Mouse (Mus musculus): Measurements from ENCODE around the gene Tmem9b. TPM values are rescaled to one million over a fixed set of nuclear protein-coding genes. Genes with fewer than 3 reads are reported as not detected.
A peak's percentile ranks its signal among the peaks of the same experiment; 100 is the strongest.

Gene Tmem9b
- polyA plus RNA-seq, 1 experiment from 2014 or later: 136 TPM

DNA sequence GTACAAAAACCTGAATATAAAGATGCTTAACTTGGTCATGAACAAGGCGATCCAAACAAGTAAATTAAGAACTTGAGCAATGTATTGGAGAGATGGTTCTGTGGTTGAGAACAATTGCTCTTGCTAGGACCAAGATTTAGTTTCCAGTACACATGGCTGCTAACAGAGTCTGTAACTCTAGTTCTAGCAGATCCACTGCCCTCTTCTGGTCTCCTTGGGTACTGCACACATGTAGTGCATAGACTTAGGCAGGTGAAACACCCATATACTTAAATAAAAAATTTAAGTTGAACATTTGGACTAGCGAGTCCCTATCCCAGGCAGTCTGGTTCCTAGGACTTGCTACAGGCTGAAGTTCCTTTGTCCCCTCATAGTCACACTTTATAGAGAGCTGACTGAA lies 30.1 kb downstream of the Tmem9b start:
- no peak overlapping the region for H3K27ac ChIP-seq (ENCODE audit: low read length)
- H3K36me3 ChIP-seq (ENCODE audit: control insufficient read depth, insufficient read depth, low read length): no peaks in the 10 kb centered on the region
- H3K27me3 ChIP-seq (ENCODE audit: control insufficient read depth, insufficient read depth, low read depth, low read length): no peaks in the 10 kb centered on the region
- H3K4me2 ChIP-seq (ENCODE audit: low read length): no peak overlapping the region
- no peaks in the 10 kb centered on the region for H3K4me1 ChIP-seq (ENCODE audit: control insufficient read depth, insufficient read depth, low read length)
- H3K4me3 ChIP-seq (ENCODE audit: low read depth, low read length): no peak overlapping the region
- no peaks in the 10 kb centered on the region for H3K9me3 ChIP-seq (replicated peaks; ENCODE audit: control insufficient read depth, low read length, poor library complexity, severe bottlenecking)
- H3K9ac ChIP-seq (ENCODE audit: low read depth, low read length): no peak overlapping the region
- 95% methylated on average over 2 of the region's 2 CpGs for WGBS
- no peak for ATAC-seq

- ATAC-seq: no peak
- no peak overlapping the region for H3K4me2 ChIP-seq (ENCODE audit: low read length)
- H3K27me3 ChIP-seq (ENCODE audit: control insufficient read depth, insufficient read depth, low read depth, low read length): no peaks in the 10 kb centered on the region
- no peaks in the 10 kb centered on the region for H3K36me3 ChIP-seq (ENCODE audit: control insufficient read depth, insufficient read depth, low read length)
- H3K9ac ChIP-seq (ENCODE audit: low read depth, low read length): no peak overlapping the region
- no peak overlapping the region for H3K4me3 ChIP-seq (ENCODE audit: low read depth, low read length)
- H3K4me1 ChIP-seq (ENCODE audit: control insufficient read depth, insufficient read depth, low read length): no peaks in the 10 kb centered on the region
- 68% methylated on average over 9 of the region's 9 CpGs for WGBS
- H3K27ac ChIP-seq (ENCODE audit: low read length): no peak overlapping the region
- no peaks in the 10 kb centered on the region for H3K9me3 ChIP-seq (replicated peaks; ENCODE audit: control insufficient read depth, low read length, poor library complexity, severe bottlenecking)
Measured at GRCm38 (mm10) chr7:109719286-109719685, 33.4 kb downstream of the Tmem9b start.

GRCm38 (mm10) chr7:109713434-109713982 lies 39.2 kb downstream of the Tmem9b start:
- no peak for ATAC-seq
- H3K4me1 ChIP-seq (ENCODE audit: control insufficient read depth, insufficient read depth, low read length): no peaks in the 10 kb centered on the region
- no peaks in the 10 kb centered on the region for H3K9me3 ChIP-seq (replicated peaks; ENCODE audit: control insufficient read depth, low read length, poor library complexity, severe bottlenecking)
- no peaks in the 10 kb centered on the region for H3K27me3 ChIP-seq (ENCODE audit: control insufficient read depth, insufficient read depth, low read depth, low read length)
- no peak overlapping the region for H3K4me3 ChIP-seq (ENCODE audit: low read depth, low read length)
- no peak overlapping the region for H3K27ac ChIP-seq (ENCODE audit: low read length)
- H3K4me2 ChIP-seq (ENCODE audit: low read length): no peak overlapping the region
- no peak overlapping the region for H3K9ac ChIP-seq (ENCODE audit: low read depth, low read length)
- WGBS: 95% methylated on average over 2 of the region's 2 CpGs
- H3K36me3 ChIP-seq (ENCODE audit: control insufficient read depth, insufficient read depth, low read length): peaks cover 3% of the 10 kb centered on the region; the same call in 1 of the 2 replicates

GRCm38 (mm10) chr7:109712198-109712597 lies 40.5 kb downstream of the Tmem9b start:
- no peaks in the 10 kb centered on the region for H3K9me3 ChIP-seq (replicated peaks; ENCODE audit: control insufficient read depth, low read length, poor library complexity, severe bottlenecking)
- H3K9ac ChIP-seq (ENCODE audit: low read depth, low read length): no peak overlapping the region
- H3K27me3 ChIP-seq (ENCODE audit: control insufficient read depth, insufficient read depth, low read depth, low read length): no peaks in the 10 kb centered on the region
- no peak overlapping the region for H3K27ac ChIP-seq (ENCODE audit: low read length)
- no peak overlapping the region for H3K4me2 ChIP-seq (ENCODE audit: low read length)
- WGBS: 93% methylated on average over 7 of the region's 7 CpGs
- no peak overlapping the region for H3K4me3 ChIP-seq (ENCODE audit: low read depth, low read length)
- no peak for ATAC-seq
- no peaks in the 10 kb centered on the region for H3K4me1 ChIP-seq (ENCODE audit: control insufficient read depth, insufficient read depth, low read length)
- peaks cover 3% of the 10 kb centered on the region; the same call in 1 of the 2 replicates for H3K36me3 ChIP-seq (ENCODE audit: control insufficient read depth, insufficient read depth, low read length)

GRCm38 (mm10) chr7:109710069-109710468 lies 42.6 kb downstream of the Tmem9b start:
- 88% methylated on average over 1 of the region's 1 CpGs for WGBS
- Histone ChIP-seq H3K27ac (ENCODE audit: low read length) (no peak overlapping the region), H3K4me3 (ENCODE audit: low read depth, low read length) (no peak overlapping the region), H3K9ac (ENCODE audit: low read depth, low read length) (no peak overlapping the region), H3K36me3 (ENCODE audit: control insufficient read depth, insufficient read depth, low read length) (peaks cover 3% of the 10 kb centered on the region; the same call in 1 of the 2 replicates), H3K27me3 (ENCODE audit: control insufficient read depth, insufficient read depth, low read depth, low read length) (no peaks in the 10 kb centered on the region), H3K4me2 (ENCODE audit: low read length) (no peak overlapping the region), H3K9me3 (replicated peaks; ENCODE audit: control insufficient read depth, low read length, poor library complexity, severe bottlenecking) (no peaks in the 10 kb centered on the region), H3K4me1 (ENCODE audit: control insufficient read depth, insufficient read depth, low read length) (no peaks in the 10 kb centered on the region)
- ATAC-seq: no peak

- Histone ChIP-seq H3K9me3 (replicated peaks; ENCODE audit: control insufficient read depth, low read length, poor library complexity, severe bottlenecking) (no peaks in the 10 kb centered on the region), H3K9ac (ENCODE audit: low read depth, low read length) (no peak overlapping the region), H3K4me1 (ENCODE audit: control insufficient read depth, insufficient read depth, low read length) (0 out of 2 replicates have a peak, but pooled peaks cover 2% of the 10 kb centered on the region), H3K4me3 (ENCODE audit: low read depth, low read length) (no peak overlapping the region), H3K4me2 (ENCODE audit: low read length) (no peak overlapping the region), H3K27ac (ENCODE audit: low read length) (no peak overlapping the region), H3K27me3 (ENCODE audit: control insufficient read depth, insufficient read depth, low read depth, low read length) (no peaks in the 10 kb centered on the region), H3K36me3 (ENCODE audit: control insufficient read depth, insufficient read depth, low read length) (peaks cover 3% of the 10 kb centered on the region; the same call in 1 of the 2 replicates)
- WGBS: 77% methylated on average over 3 of the region's 3 CpGs
- no peak for ATAC-seq
Measured at GRCm38 (mm10) chr7:109708961-109709382, 43.7 kb downstream of the Tmem9b start.

- peaks cover 3% of the 10 kb centered on the region; the same call in 1 of the 2 replicates for H3K36me3 ChIP-seq (ENCODE audit: control insufficient read depth, insufficient read depth, low read length)
- no peak overlapping the region for H3K27ac ChIP-seq (ENCODE audit: low read length)
- H3K9me3 ChIP-seq (replicated peaks; ENCODE audit: control insufficient read depth, low read length, poor library complexity, severe bottlenecking): no peaks in the 10 kb centered on the region
- no peak overlapping the region for H3K4me2 ChIP-seq (ENCODE audit: low read length)
- 50% methylated on average over 4 of the region's 4 CpGs for WGBS
- 0 out of 2 replicates have a peak, but pooled peaks cover 2% of the 10 kb centered on the region for H3K4me1 ChIP-seq (ENCODE audit: control insufficient read depth, insufficient read depth, low read length)
- H3K9ac ChIP-seq (ENCODE audit: low read depth, low read length): no peak overlapping the region
- H3K4me3 ChIP-seq (ENCODE audit: low read depth, low read length): no peak overlapping the region
- ATAC-seq: no peak
- H3K27me3 ChIP-seq (ENCODE audit: control insufficient read depth, insufficient read depth, low read depth, low read length): no peaks in the 10 kb centered on the region
Measured at GRCm38 (mm10) chr7:109707023-109707785, 45.5 kb downstream of the Tmem9b start.

DNA sequence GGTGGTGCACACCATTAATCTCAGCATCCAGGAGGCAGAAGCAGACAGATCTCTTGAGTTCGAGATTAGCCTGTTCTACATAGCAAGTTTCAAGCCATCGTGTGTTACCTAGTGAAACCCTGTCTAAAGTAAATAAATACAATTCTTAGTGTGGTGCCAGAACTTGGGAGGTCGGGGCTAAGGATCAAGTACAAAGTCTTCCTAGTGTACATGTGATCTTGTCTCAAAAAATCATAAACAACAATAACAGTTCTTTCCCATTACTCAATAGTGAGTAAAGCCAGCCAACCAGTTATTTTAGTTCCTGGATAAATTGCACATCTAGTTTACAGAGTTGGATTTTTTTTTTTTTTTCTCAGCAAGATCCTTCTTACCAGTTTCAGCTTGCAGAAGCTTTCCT lies 48.2 kb downstream of the Tmem9b start:
- 73% methylated on average over 3 of the region's 3 CpGs for WGBS
- H3K27me3 ChIP-seq (ENCODE audit: control insufficient read depth, insufficient read depth, low read depth, low read length): no peaks in the 10 kb centered on the region
- H3K4me3 ChIP-seq (ENCODE audit: low read depth, low read length): peak overlapping the region; percentile 75
- 0 out of 2 replicates have a peak overlapping the region, but pooled peaks have one; percentile 80 for H3K9ac ChIP-seq (ENCODE audit: low read depth, low read length)
- H3K27ac ChIP-seq (ENCODE audit: low read length): no peak overlapping the region
- H3K4me1 ChIP-seq (ENCODE audit: control insufficient read depth, insufficient read depth, low read length): 0 out of 2 replicates have a peak, but pooled peaks cover 2% of the 10 kb centered on the region
- H3K4me2 ChIP-seq (ENCODE audit: low read length): peak overlapping the region; percentile 82
- H3K9me3 ChIP-seq (replicated peaks; ENCODE audit: control insufficient read depth, low read length, poor library complexity, severe bottlenecking): no peaks in the 10 kb centered on the region
- H3K36me3 ChIP-seq (ENCODE audit: control insufficient read depth, insufficient read depth, low read length): 0 out of 2 replicates have a peak, but pooled peaks cover 3% of the 10 kb centered on the region
- ATAC-seq: no peak

- H3K27me3 ChIP-seq (ENCODE audit: control insufficient read depth, insufficient read depth, low read depth, low read length): no peaks in the 10 kb centered on the region
- H3K4me2 ChIP-seq (ENCODE audit: low read length): peak overlapping the region; percentile 82
- peak overlapping the region; percentile 75 for H3K4me3 ChIP-seq (ENCODE audit: low read depth, low read length)
- no peak for ATAC-seq
- peak overlapping the region; percentile 72 for H3K27ac ChIP-seq (ENCODE audit: low read length)
- peak overlapping the region; percentile 80 for H3K9ac ChIP-seq (ENCODE audit: low read depth, low read length)
- 3% methylated on average over 17 of the region's 17 CpGs for WGBS
- 0 out of 2 replicates have a peak, but pooled peaks cover 2% of the 10 kb centered on the region for H3K4me1 ChIP-seq (ENCODE audit: control insufficient read depth, insufficient read depth, low read length)
- H3K9me3 ChIP-seq (replicated peaks; ENCODE audit: control insufficient read depth, low read length, poor library complexity, severe bottlenecking): no peaks in the 10 kb centered on the region
- H3K36me3 ChIP-seq (ENCODE audit: control insufficient read depth, insufficient read depth, low read length): 0 out of 2 replicates have a peak, but pooled peaks cover 2% of the 10 kb centered on the region
Measured at GRCm38 (mm10) chr7:109704016-109704377, 48.7 kb downstream of the Tmem9b start.

Measured in midbrain, embryonic 16.5 days (tissue).